Mouse (Mus musculus): ENCODE measurements around the gene Cdkn1c. TPM values are rescaled to one million over a fixed set of nuclear protein-coding genes. Genes with fewer than 3 reads are reported as not detected.

Cdkn1c gene
- total and polyA plus RNA-seq, 3 experiments: not detected

DNA sequence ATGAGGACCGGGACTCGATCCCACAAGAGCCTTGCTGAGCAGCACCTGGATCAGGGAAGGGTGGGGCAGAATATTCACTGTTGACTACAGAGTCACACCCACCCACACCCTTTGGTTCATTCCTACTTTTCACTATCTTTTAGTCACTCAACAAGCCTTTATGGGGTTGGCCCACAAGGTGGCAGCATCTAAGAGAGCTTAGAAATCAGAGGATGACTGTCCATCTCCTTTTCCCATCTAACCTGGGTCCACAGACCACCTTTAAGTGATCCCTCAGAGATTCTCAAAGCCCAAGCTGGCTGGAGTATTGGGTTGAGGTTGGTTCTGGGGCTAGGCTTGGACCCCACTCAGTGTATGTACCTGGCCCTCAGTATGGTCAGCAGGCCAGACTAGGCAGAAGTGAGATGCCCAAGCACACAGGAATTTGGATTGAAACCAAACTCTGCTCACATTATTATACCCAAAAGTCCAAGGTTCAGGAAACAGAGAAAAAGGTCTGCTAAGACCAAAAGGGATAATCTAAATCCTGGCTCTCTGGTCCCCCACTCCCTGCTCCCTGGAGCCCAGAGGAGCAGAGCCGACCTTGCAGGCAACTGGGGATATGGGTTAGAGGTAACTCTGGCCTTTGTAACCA is 16.0 kb upstream of the Cdkn1c start:
- Histone ChIP-seq H3K4me2 (ENCODE audit: insufficient read depth, low read depth, poor library complexity, severe bottlenecking) (no peak overlapping the region), H3K9me3 (replicated peaks; ENCODE audit: low read length) (no peaks in the 10 kb centered on the region), H3K79me2 (replicated peaks; ENCODE audit: control insufficient read depth, extremely low read depth, insufficient read depth, poor library complexity, severe bottlenecking) (no peaks in the 10 kb centered on the region), H3K4me1 (ENCODE audit: control insufficient read depth in 1 of 2, insufficient read depth in 2 of 2) (peaks cover 0 to 19% of the 10 kb centered on the region in 2 experiments; a peak in 2 of 4 replicates), H3K36me3 (replicated peaks in 1 of 2; ENCODE audit: control insufficient read depth in 1 of 2, insufficient read depth in 1 of 2, low read length in 1 of 2) (no peaks in the 10 kb centered on the region), H3K27ac (ENCODE audit: insufficient read depth, low read depth) (no peak overlapping the region), H3K27me3 (replicated peaks) (peaks cover 58% of the 10 kb centered on the region), H3K9ac (ENCODE audit: insufficient read depth, low read depth) (no peak overlapping the region), H3K4me3 (replicated peaks in 1 of 3; ENCODE audit: low read depth in 2 of 3, low read length in 2 of 3, poor library complexity in 1 of 3) (no peak overlapping the region)
- DNase-seq (ENCODE audit: extremely low read depth): peak; percentile 15
- no peak for TF ChIP-seq ETS1 (conservative IDR thresholded peaks at IDR 0.05; ENCODE audit: low read depth, low read length)
- TF ChIP-seq TCF12 (IDR thresholded peaks at IDR 0.05; ENCODE audit: low read depth, low read length): no peak
- TF ChIP-seq SMC3 (IDR thresholded peaks at IDR 0.05; ENCODE audit: low read depth, low read length): peak; percentile 38
- no peak for TF ChIP-seq USF2 (conservative IDR thresholded peaks at IDR 0.05; ENCODE audit: low read depth, low read length)
- no peak for TF ChIP-seq ZKSCAN1 (IDR thresholded peaks at IDR 0.05; ENCODE audit: borderline replicate concordance, low read depth, low read length)
- no peak for TF ChIP-seq ZMIZ1 (IDR thresholded peaks at IDR 0.05; ENCODE audit: low read depth, low read length)
- no peak for TF ChIP-seq SIN3A (IDR thresholded peaks at IDR 0.05; ENCODE audit: low read length)
- no peak for TF ChIP-seq MAFK (IDR thresholded peaks at IDR 0.05; ENCODE audit: insufficient replicate concordance, low read length)
- no peak for TF ChIP-seq HCFC1 (IDR thresholded peaks at IDR 0.05; ENCODE audit: low read depth, low read length)
- TF ChIP-seq NELFE (IDR thresholded peaks at IDR 0.05; ENCODE audit: low read depth, low read length): no peak
- no peak for TF ChIP-seq CHD2 (IDR thresholded peaks at IDR 0.05; ENCODE audit: low read length)
- peak in 1 of 2 experiments; percentile 55; a peak in 2 of 4 replicates for TF ChIP-seq CTCF (conservative IDR thresholded peaks at IDR 0.05 in 1 of 2, IDR thresholded peaks at IDR 0.05 in 1 of 2; ENCODE audit: low read depth in 2 of 2, low read length in 2 of 2)
- no peak for TF ChIP-seq MAX (IDR thresholded peaks at IDR 0.05; ENCODE audit: low read length)
- no peak for TF ChIP-seq MYC (IDR thresholded peaks at IDR 0.05; ENCODE audit: low read depth, low read length)
- TF ChIP-seq ZNF384 (IDR thresholded peaks at IDR 0.05; ENCODE audit: low read depth, low read length): no peak
- TF ChIP-seq CHD1 (IDR thresholded peaks at IDR 0.05; ENCODE audit: low read depth, low read length): no peak
- no peak for TF ChIP-seq KAT2A (IDR thresholded peaks at IDR 0.05; ENCODE audit: insufficient replicate concordance, low read length)
- no peak for TF ChIP-seq JUN (IDR thresholded peaks at IDR 0.05; ENCODE audit: insufficient read depth, low read depth, low read length)
- TF ChIP-seq EP300 (IDR thresholded peaks at IDR 0.05; ENCODE audit: low read length): no peak
- TF ChIP-seq USF1 (IDR thresholded peaks at IDR 0.05; ENCODE audit: low read depth, low read length): no peak
- TF ChIP-seq JUND (conservative IDR thresholded peaks at IDR 0.05; ENCODE audit: low read depth, low read length): no peak
- no peak for TF ChIP-seq MEF2A (IDR thresholded peaks at IDR 0.05; ENCODE audit: borderline replicate concordance, low read depth, low read length)
- TF ChIP-seq RAD21 (IDR thresholded peaks at IDR 0.05; ENCODE audit: low read depth, low read length): peak; percentile 4
- dilution Hi-C loops (cut with MboI; ENCODE audit: extremely low pct_ligation_motif_present, extremely low pct_unique_long_range_greater_than_20kb, low sequenced_read_pairs) (no loop called here), in situ Hi-C loops (cut with MboI; ENCODE audit: low pct_ligation_motif_present, low pct_unique_long_range_greater_than_20kb, low sequenced_read_pairs) (no loop called here)

Data from CH12.LX (cell line).